Mouse (Mus musculus) E14TG2a.4 (cell line): ENCODE data around the gene Ccdc62.

Experiments used
- H3K27me3 ChIP-seq: 2 replicates; pipeline ENCODE4 v1.6.1; 2014; ENCODE audit warnings: low read length, control low read depth; ENCODE audit not compliant: insufficient read depth
- H3K36me3 ChIP-seq: 2 replicates; pipeline ENCODE4 v1.6.1; 2014; ENCODE audit warnings: low read length, control low read depth; ENCODE audit not compliant: insufficient read depth
- H3K4me1 ChIP-seq: replicated peaks from 2 replicates; pipeline ENCODE4 v1.6.1; 2014; ENCODE audit warnings: low read depth, low read length, control low read depth
- H3K4me3 ChIP-seq: replicated peaks from 2 replicates; pipeline ENCODE4 v1.5.1; 2014; ENCODE audit warnings: mild to moderate bottlenecking, low read length
- H3K9me3 ChIP-seq: 2 replicates; pipeline ENCODE4 v1.6.1; 2014; ENCODE audit warnings: low read length, control low read depth
- CTCF ChIP-seq: conservative IDR thresholded peaks from 2 replicates; pipeline ENCODE4 v1.5.1; 2014; ENCODE audit warnings: low read length
- NANOG ChIP-seq: IDR thresholded peaks from 2 replicates; pipeline ENCODE4 v1.6.1; 2014; ENCODE audit warnings: borderline replicate concordance, low read length, mixed read lengths
- POU5F1 ChIP-seq: IDR thresholded peaks from 2 replicates; pipeline ENCODE4 v1.6.1; 2014; ENCODE audit warnings: low read length, borderline replicate concordance

Ccdc62 gene

DNA sequence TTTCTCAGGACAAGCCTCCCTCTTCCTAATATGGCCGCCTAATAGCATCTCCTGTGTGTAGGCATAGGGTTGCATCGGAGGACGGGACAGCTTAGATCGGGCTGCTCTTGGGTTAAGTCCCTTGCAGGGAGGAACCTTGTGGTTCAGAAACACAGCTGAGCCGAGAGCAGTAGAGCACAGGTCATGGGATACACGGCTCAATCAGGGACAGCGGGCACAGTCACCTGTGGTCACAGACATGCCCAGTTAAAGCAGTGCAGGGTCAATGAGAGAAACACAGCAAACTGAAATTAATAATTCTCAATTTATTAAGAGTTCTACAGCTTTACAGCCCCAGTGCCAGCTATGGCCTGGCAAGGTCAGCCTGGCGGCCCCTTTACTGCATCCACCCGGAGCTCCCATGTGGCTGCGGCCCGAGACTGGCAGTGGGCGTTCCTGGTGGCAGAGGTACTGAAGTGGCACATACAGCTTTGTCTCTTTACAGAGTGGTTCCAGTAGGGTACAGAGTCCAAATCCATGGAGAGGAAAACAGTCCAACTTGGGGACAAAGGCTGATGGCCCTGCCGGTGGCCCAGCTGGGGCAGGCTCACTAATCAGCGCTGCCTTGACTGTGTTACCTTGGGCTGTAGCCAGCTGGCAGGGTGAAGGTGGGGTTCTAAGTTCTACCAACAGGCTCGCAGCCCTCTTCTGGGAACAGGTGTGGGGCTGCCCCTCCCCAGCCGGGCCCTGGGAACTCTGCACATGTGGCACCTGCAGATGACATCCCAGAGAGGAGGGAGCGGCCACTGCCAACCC, 74.1 kb downstream of the Ccdc62 start:
- peaks cover 65% of the 10 kb centered on the region for H3K36me3 ChIP-seq
- peaks cover 51% of the 10 kb centered on the region for H3K4me1 ChIP-seq
- 0 out of 2 replicates have a peak, but pooled peaks cover 4% of the 10 kb centered on the region for H3K27me3 ChIP-seq
- H3K9me3 ChIP-seq, result no peaks in the 10 kb centered on the region
- TF ChIP-seq NANOG, result no peak
- TF ChIP-seq POU5F1, result no peak
- no peak for TF ChIP-seq CTCF
- peak overlapping the region; percentile 26; the same call in 1 of the 2 replicates for H3K4me3 ChIP-seq

GRCm38 (mm10) chr5:124005151-124005500, 74.6 kb downstream of the Ccdc62 start:
- H3K9me3 ChIP-seq, result no peaks in the 10 kb centered on the region
- H3K4me1 ChIP-seq, result peaks cover 47% of the 10 kb centered on the region
- TF ChIP-seq CTCF (no peak), NANOG (no peak), POU5F1 (no peak)

DNA sequence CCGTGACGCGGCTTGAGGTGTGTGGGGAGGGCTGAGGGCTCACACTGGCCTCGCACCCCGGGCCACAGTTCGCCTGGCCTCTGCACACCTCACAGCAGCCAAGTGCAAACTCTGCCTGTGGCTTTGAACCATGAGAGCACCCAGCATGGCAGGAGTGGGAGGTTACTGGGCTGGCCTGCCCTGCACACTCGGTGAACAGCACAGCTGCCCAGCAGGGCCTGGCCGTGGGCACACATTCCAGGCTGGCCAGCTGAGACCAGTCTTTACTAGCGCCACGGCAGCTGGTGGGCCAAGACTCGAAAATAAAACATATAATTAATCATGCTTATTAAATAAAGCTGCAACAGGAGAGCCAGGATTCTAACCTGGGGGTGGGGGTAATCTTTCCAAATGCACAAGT, 75.1 kb downstream of the Ccdc62 start:
- TF ChIP-seq CTCF (no peak), NANOG (no peak), POU5F1 (no peak)
- no peak overlapping the region for H3K4me3 ChIP-seq
- peaks cover 44% of the 10 kb centered on the region for H3K4me1 ChIP-seq
- no peaks in the 10 kb centered on the region for H3K27me3 ChIP-seq
- peaks cover 71% of the 10 kb centered on the region for H3K36me3 ChIP-seq
- no peaks in the 10 kb centered on the region for H3K9me3 ChIP-seq

More at GRCm38 (mm10) chr5:124005151-124005500, 74.6 kb downstream of the Ccdc62 start:
- H3K36me3 ChIP-seq, result peaks cover 70% of the 10 kb centered on the region
- H3K27me3 ChIP-seq, result no peaks in the 10 kb centered on the region
- H3K4me3 ChIP-seq, result peak overlapping the region; percentile 26; the same call in 1 of the 2 replicates

GRCm38 (mm10) chr5:124006082-124006873, 75.8 kb downstream of the Ccdc62 start:
- H3K9me3 ChIP-seq, result no peaks in the 10 kb centered on the region
- no peak overlapping the region for H3K4me3 ChIP-seq

DNA sequence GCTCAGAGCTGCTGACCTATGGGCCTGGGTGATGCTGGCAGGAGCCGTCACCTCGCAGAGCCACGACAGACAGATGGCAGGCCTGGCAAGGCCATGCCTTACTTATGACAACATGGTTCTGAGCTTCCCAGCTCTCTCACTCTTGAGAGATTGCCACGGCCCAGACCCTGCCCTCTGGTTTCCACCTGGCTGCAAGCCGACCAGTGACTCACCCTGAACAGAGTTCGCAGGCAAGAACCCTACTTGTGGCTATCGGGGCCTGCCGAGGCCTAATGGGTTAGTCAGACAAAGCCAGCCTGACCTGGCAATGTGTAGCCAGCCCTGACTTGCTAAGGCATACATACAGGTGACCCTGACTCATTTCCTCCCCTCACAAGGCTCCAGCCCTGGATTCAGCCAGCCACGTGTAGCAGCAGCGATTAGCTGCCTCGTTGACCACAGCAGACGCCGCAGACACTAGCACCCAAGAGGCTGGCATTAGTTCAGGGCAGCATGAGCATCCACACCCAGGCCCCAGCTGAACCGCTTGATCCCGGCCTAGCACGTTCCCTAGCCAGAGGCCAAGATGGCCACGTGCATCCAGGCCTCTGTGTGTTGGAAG, 76.5 kb downstream of the Ccdc62 start:
- Histone ChIP-seq H3K4me1 (peaks cover 47% of the 10 kb centered on the region), H3K4me3 (no peak overlapping the region), H3K9me3 (no peaks in the 10 kb centered on the region), H3K27me3 (no peaks in the 10 kb centered on the region), H3K36me3 (peaks cover 60% of the 10 kb centered on the region)
- TF ChIP-seq POU5F1, result no peak
- TF ChIP-seq NANOG, result no peak
- TF ChIP-seq CTCF, result no peak

More at GRCm38 (mm10) chr5:124006082-124006873, 75.8 kb downstream of the Ccdc62 start:
- no peak for TF ChIP-seq POU5F1
- no peak for TF ChIP-seq NANOG
- TF ChIP-seq CTCF, result no peak
- Histone ChIP-seq H3K4me1 (peaks cover 44% of the 10 kb centered on the region), H3K36me3 (peaks cover 68% of the 10 kb centered on the region), H3K27me3 (no peaks in the 10 kb centered on the region)

GRCm38 (mm10) chr5:124010077-124010476, 79.6 kb downstream of the Ccdc62 start:
- H3K4me1 ChIP-seq, result peaks cover 62% of the 10 kb centered on the region
- no peaks in the 10 kb centered on the region for H3K9me3 ChIP-seq
- H3K36me3 ChIP-seq, result peaks cover 42% of the 10 kb centered on the region
- no peak overlapping the region for H3K4me3 ChIP-seq
- TF ChIP-seq POU5F1, result no peak
- no peak for TF ChIP-seq NANOG
- TF ChIP-seq CTCF, result no peak
- no peaks in the 10 kb centered on the region for H3K27me3 ChIP-seq

DNA sequence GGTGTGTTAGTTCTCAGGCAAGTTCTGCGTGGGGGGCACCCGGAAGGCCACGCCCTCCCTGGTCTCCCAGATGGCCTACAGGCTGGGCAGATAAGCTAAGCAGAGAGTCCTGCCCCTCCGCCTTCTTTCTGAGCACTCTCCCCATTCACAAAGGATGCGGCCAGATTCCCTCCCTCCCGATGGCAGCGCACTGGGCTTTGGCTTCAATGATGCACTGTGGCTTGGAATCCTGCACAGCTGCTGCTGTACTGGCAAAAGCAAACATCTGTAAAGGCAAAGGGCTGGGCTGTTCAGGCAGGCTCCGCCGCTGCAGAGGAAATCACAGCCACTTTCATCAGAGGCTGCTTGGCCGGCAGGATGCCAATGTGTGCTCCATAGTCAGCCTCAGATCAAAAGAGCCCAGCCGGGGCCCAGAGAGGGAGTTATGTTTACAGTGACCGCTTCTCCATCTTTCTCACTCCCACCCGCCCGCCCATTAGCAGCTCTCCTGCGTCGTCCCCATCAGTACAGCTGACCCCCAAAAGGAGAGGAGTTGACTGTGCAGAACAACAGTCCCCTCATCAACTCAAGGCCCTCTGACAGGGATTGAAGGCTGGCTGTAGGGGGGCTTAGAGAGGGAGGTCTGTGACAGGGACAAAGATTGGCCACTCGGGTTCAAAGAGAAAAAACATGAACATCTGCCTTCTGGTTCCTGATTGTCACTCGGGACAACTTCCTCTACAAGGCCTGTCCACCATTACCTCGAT, 80.6 kb downstream of the Ccdc62 start:
- H3K4me3 ChIP-seq, result peak overlapping the region; percentile 51; the same call in 1 of the 2 replicates

GRCm38 (mm10) chr5:124011927-124012326, 81.4 kb downstream of the Ccdc62 start:
- H3K4me3 ChIP-seq, result no peak overlapping the region
- H3K4me1 ChIP-seq, result peaks cover 64% of the 10 kb centered on the region
- H3K9me3 ChIP-seq, result no peaks in the 10 kb centered on the region
- TF ChIP-seq CTCF, result no peak
- no peak for TF ChIP-seq NANOG
- TF ChIP-seq POU5F1, result no peak
- peaks cover 30% of the 10 kb centered on the region for H3K36me3 ChIP-seq
- H3K27me3 ChIP-seq, result no peaks in the 10 kb centered on the region

More for the DNA sequence above, 80.6 kb downstream of the Ccdc62 start:
- Histone ChIP-seq H3K27me3 (no peaks in the 10 kb centered on the region), H3K36me3 (peaks cover 35% of the 10 kb centered on the region), H3K9me3 (no peaks in the 10 kb centered on the region), H3K4me1 (peaks cover 63% of the 10 kb centered on the region)
- no peak for TF ChIP-seq POU5F1
- no peak for TF ChIP-seq NANOG
- TF ChIP-seq CTCF, result no peak
